Mouse (Mus musculus) liver, postnatal 0 days (tissue): ENCODE measurements around the gene Pou3f4. TPM values are rescaled to one million over a fixed set of nuclear protein-coding genes. Genes with fewer than 3 reads are reported as not detected.

Experiments
- ATAC-seq: fragments of 200-750 bp; cut with Nextera tagmentation; 2 replicates; pipeline ENCODE4 v1.8.0; 2017; ENCODE audit warnings: mild to moderate bottlenecking, moderate library complexity
- DNase-seq: peaks from one replicate; pipeline ENCODE4 v3.0.0-alpha.2; 2016
- H3K27ac ChIP-seq: fragments of 300-500 bp; sonication (generic); 2 replicates; pipeline ENCODE4 v1.5.1; 2014; ENCODE audit warnings: antibody characterized with exemption, moderate library complexity, mild to moderate bottlenecking, low read depth
- H3K27me3 ChIP-seq: fragments of 300-500 bp; sonication (generic); 2 replicates; pipeline ENCODE4 v1.6.1; 2014; ENCODE audit warnings: low read length, control low read depth, mixed read lengths; ENCODE audit not compliant: insufficient read depth
- H3K36me3 ChIP-seq: fragments of 300-500 bp; sonication (generic); replicated peaks from 2 replicates; pipeline ENCODE4 v1.6.1; 2014; ENCODE audit warnings: mild to moderate bottlenecking, control low read depth, low read length, moderate library complexity, mixed read lengths; ENCODE audit not compliant: insufficient read depth
- H3K4me1 ChIP-seq: fragments of 300-500 bp; sonication (generic); 2 replicates; pipeline ENCODE4 v1.6.1; 2014; ENCODE audit warnings: antibody characterized with exemption, mild to moderate bottlenecking, control low read depth; ENCODE audit not compliant: insufficient read depth
- H3K4me2 ChIP-seq: fragments of 300-500 bp; sonication (generic); 2 replicates; pipeline ENCODE4 v1.6.1; 2014; ENCODE audit warnings: low read depth, mild to moderate bottlenecking, low read length, moderate library complexity, mixed read lengths
- H3K4me3 ChIP-seq: fragments of 300-500 bp; sonication (generic); 2 replicates; pipeline ENCODE4 v1.5.1; 2014; ENCODE audit warnings: low read depth, low read length
- H3K9ac ChIP-seq: fragments of 300-500 bp; sonication (generic); replicated peaks from 2 replicates; pipeline ENCODE4 v1.6.1; 2014; ENCODE audit warnings: mild to moderate bottlenecking, moderate library complexity
- H3K9me3 ChIP-seq: fragments of 300-500 bp; sonication (generic); 2 replicates; pipeline ENCODE4 v1.6.1; 2016; ENCODE audit warnings: mild to moderate bottlenecking, control low read depth, low read length, mixed read lengths
- CTCF ChIP-seq: sonication (generic); IDR thresholded peaks from 2 replicates; pipeline ENCODE4 v1.5.1; 2016; ENCODE audit warnings: antibody characterized with exemption, low read depth
- EP300 ChIP-seq: IDR thresholded peaks from 2 replicates; pipeline ENCODE4 v1.6.1; 2016; ENCODE audit warnings: antibody characterized with exemption, low read depth, mild to moderate bottlenecking
- WGBS: fragments of 180-500 bp; shearing (Covaris S2); extraction: QIAGEN DNeasy Blood & Tissue Kit; methylation state at CpG from one replicate; pipeline ENCODE4 v1.1.7; 2014; ENCODE audit not compliant: insufficient replicate concordance; 5-methylcytosine and 5-hydroxymethylcytosine counted together
- polyA plus RNA-seq: library from polyadenylated mRNA; unstranded; fragments of >200 nt; fragmentation: Nextera tagmentation; extraction: Ambion mirVana; gene quantifications from 2 replicates; pipeline ENCODE4 v1.2.1, GENCODE M21; 2015

The Pou3f4 gene
- polyA plus RNA-seq, 1 experiment from 2014 or later: not detected

DNA sequence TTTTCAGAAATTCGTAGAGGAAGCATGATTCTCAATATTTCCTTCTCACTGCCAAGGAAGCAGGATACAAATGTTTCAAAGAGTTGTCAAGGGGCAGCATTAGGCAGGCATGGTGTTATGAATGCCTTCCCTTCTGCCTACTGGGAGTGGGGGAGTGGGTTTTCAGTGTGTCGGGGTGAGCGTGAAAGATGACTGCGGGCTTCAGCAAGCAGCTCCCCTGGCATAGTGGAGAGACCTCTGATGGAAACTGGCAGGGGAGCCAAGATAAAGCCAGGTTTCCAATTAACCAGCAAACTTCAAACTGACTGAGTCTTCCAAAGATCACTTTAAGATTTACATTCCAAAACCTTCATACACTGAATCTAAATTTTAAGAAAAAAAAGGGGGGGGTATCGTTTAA, 679 bp upstream of the Pou3f4 start:
- Histone ChIP-seq H3K9ac (no peak overlapping the region), H3K27ac (no peak overlapping the region), H3K9me3 (no peaks in the 10 kb centered on the region), H3K4me2 (no peak overlapping the region), H3K4me3 (no peak overlapping the region), H3K36me3 (no peaks in the 10 kb centered on the region), H3K27me3 (peaks cover 23% of the 10 kb centered on the region), H3K4me1 (no peaks in the 10 kb centered on the region)
- no peak for DNase-seq
- WGBS: 29% methylated on average over 5 of the region's 5 CpGs
- no peak for ATAC-seq
- TF ChIP-seq EP300: no peak
- TF ChIP-seq CTCF: no peak

DNA sequence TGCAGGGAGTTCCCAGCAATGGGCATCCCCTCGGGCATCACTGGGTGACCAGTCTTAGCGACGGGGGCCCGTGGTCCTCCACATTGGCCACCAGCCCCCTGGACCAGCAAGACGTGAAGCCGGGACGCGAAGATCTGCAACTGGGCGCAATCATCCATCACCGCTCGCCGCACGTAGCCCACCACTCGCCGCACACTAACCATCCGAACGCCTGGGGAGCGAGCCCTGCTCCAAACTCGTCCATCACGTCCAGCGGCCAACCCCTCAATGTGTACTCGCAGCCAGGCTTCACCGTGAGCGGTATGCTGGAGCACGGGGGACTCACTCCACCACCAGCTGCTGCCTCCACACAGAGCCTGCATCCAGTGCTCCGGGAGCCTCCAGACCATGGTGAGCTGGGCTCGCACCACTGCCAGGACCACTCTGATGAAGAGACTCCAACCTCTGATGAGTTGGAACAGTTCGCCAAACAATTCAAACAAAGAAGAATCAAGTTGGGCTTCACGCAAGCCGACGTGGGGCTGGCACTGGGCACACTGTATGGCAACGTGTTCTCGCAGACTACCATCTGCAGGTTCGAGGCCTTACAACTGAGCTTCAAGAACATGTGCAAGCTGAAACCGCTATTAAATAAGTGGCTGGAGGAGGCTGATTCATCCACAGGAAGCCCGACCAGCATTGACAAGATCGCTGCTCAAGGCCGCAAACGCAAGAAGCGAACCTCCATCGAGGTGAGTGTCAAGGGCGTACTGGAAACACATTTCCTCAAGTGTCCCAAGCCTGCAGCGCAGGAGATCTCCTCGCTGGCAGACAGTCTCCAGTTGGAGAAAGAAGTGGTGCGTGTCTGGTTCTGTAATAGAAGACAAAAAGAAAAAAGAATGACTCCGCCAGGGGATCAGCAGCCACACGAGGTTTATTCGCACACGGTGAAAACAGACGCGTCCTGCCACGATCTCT, 790 bp downstream of the Pou3f4 start:
- no peaks in the 10 kb centered on the region for H3K36me3 ChIP-seq
- ATAC-seq: no peak
- 18% methylated on average over 52 of the region's 52 CpGs for WGBS
- peaks cover 23% of the 10 kb centered on the region for H3K27me3 ChIP-seq
- no peak overlapping the region for H3K9ac ChIP-seq
- no peaks in the 10 kb centered on the region for H3K4me1 ChIP-seq
- TF ChIP-seq EP300 (no peak), CTCF (no peak)
- H3K27ac ChIP-seq: no peak overlapping the region
- H3K4me2 ChIP-seq: peak overlapping the region; percentile 47
- no peaks in the 10 kb centered on the region for H3K9me3 ChIP-seq
- peak overlapping the region; percentile 5; the same call in 1 of the 2 replicates for H3K4me3 ChIP-seq
- peak; percentile 10 for DNase-seq

DNA sequence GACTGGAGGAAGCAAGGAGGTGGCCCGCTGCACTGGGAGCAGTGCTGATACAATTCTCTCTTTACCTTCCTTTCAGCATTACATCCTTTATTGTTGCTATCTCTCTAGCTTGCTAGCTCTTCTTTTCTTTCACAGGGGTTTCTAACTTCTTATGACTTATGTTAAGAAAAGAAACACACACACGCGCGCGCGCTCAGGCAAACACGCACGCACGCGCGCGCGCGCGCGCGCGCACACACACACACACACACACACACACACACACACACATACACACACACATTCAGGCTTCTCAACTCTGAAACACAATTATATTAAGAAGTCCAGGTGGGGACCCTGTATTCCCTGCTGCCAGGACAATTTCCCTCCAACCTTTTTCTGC, 1.5 kb downstream of the Pou3f4 start:
- DNase-seq (no peak), ATAC-seq (no peak)
- Histone ChIP-seq H3K9ac (no peak overlapping the region), H3K4me2 (peak overlapping the region; percentile 6; the same call in 1 of the 2 replicates), H3K27ac (no peak overlapping the region), H3K9me3 (no peaks in the 10 kb centered on the region), H3K27me3 (peaks cover 23% of the 10 kb centered on the region), H3K4me3 (no peak overlapping the region), H3K4me1 (no peaks in the 10 kb centered on the region), H3K36me3 (no peaks in the 10 kb centered on the region)
- WGBS: 24% methylated on average over 18 of the region's 18 CpGs
- no peak for TF ChIP-seq CTCF

DNA sequence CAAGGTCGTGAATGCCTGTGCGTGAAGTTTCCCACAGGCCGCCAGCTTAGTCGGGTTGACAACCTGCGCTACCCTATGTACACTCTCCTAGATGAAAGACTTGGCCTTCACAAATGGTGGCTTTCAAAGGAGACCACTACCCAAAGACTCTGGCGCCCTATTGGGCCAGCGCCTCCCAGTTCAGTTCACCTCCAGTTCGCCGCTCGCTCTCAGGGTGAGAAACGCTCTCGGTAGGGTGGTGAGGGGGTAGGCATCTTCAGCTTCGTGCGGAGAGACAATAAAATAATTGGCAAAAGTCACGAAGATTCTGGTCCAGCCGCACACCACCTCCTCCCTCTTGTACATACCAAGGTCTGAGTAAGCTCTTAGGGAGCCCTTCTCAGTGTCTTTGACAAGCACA, 2.5 kb downstream of the Pou3f4 start:
- WGBS: 18% methylated on average over 16 of the region's 16 CpGs
- no peak overlapping the region for H3K4me2 ChIP-seq

DNA sequence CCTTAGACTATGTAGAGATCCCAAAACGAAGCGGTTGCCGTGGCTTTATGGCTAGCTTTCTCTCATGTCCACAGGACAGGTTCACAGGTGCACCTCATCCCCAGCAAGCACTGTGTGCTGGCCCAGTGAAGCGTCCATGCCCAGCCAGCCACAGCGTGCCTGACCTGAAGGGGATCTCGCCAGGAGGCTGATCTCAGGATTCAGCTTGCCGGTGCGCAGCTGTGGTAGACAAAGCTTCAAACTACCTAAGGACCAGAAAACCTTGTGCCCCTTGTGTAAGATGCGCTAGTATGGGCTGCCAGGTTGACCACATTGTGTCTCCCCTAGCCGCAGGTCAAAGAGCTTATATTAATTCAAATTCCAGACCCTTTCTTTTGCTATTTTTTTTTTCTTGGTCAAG, 3.1 kb downstream of the Pou3f4 start:
- H3K36me3 ChIP-seq: no peaks in the 10 kb centered on the region
- no peak overlapping the region for H3K27ac ChIP-seq
- TF ChIP-seq EP300 (no peak), CTCF (no peak)
- H3K4me2 ChIP-seq: no peak overlapping the region
- no peak overlapping the region for H3K4me3 ChIP-seq
- H3K9ac ChIP-seq: no peak overlapping the region
- DNase-seq (no peak), ATAC-seq (no peak)
- peaks cover 23% of the 10 kb centered on the region for H3K27me3 ChIP-seq
- H3K4me1 ChIP-seq: no peaks in the 10 kb centered on the region
- 14% methylated on average over 10 of the region's 10 CpGs for WGBS
- no peaks in the 10 kb centered on the region for H3K9me3 ChIP-seq

More for the DNA sequence above, 2.5 kb downstream of the Pou3f4 start:
- Histone ChIP-seq H3K27me3 (peaks cover 23% of the 10 kb centered on the region), H3K27ac (no peak overlapping the region), H3K36me3 (no peaks in the 10 kb centered on the region), H3K4me1 (no peaks in the 10 kb centered on the region), H3K9me3 (no peaks in the 10 kb centered on the region), H3K9ac (no peak overlapping the region), H3K4me3 (no peak overlapping the region)
- TF ChIP-seq CTCF (no peak), EP300 (no peak)
- DNase-seq (no peak), ATAC-seq (no peak)

DNA sequence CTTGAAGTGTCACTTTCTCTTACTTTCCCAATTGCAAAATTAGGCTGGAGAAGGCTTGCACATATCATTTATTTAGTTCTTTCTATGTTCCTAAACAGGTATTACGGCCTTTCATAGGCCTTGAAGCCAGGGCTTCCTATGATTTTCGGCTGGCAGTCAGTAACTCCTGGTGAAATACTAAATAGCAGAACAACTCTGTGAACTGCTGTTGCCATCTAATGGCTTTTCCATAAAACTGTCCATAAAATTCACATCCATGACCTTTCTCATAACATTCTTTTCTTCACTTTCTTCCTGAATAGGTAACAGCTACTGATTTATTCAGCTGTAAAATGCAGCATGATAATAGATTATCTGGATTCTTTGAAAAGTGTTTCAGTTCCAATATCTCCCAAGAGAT, 23.4 kb downstream of the Pou3f4 start:
- TF ChIP-seq EP300: no peak
- no peak for TF ChIP-seq CTCF
- no peak overlapping the region for H3K27ac ChIP-seq
- H3K36me3 ChIP-seq: no peaks in the 10 kb centered on the region
- H3K27me3 ChIP-seq: no peaks in the 10 kb centered on the region
- ATAC-seq: no peak
- WGBS: 59% methylated on average over 2 of the region's 2 CpGs
- H3K4me1 ChIP-seq: no peaks in the 10 kb centered on the region
- no peak for DNase-seq
- no peak overlapping the region for H3K4me3 ChIP-seq
- no peak overlapping the region for H3K9ac ChIP-seq
- H3K9me3 ChIP-seq: no peaks in the 10 kb centered on the region
- no peak overlapping the region for H3K4me2 ChIP-seq
